Mouse (Mus musculus): ENCODE results near the gene Ano6.

DNA sequence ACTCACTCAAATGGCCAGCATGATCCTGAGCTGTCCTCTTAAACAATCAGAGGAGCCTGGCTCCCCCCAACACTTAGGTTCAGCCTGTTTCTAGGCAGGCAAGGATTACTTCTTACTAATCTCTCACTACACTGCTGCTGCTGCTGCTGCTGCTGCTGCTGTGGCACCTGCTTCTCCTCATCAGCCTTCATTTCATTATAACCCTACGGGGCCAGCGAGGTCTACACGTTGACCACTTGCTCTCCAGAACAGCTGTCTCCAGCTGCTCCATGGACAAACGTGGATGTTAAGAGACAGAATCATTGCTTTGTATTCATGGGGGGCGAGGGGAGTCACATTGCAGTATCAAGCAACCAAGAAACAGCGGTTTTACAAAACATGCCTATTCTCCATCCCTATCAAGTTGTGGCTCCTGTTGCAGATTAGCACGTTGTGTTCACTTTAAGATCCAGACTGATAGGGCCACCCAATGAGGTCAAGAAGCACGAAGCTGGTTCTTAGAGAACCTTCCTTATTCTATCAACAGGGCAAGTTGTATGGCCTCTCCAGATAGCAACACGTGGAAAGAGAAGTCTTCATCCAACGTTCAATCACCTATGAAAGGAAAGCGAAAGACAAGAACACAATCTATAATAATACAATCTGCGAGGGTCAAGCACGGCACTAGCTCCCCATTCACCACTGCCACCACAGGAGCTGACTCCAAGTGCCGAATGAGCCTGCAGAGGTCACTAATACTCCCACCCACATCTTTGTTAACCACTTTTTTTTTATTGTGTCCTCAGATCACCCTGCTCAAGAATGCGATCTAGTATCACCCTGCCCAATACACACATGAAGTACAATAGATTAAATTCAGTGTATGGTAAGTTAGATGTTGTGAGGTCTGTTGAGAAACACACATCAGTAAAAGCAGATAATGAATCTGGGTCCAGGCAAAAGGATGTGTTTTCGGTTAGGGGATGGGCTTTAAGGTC is 43.4 kb upstream of the Ano6 start:
- no peak for TF ChIP-seq POLR2A (IDR thresholded peaks at IDR 0.05; ENCODE audit: borderline replicate concordance, insufficient read depth, low read length)
- no peak for TF ChIP-seq CTCF (IDR thresholded peaks at IDR 0.05; ENCODE audit: borderline replicate concordance, insufficient read depth, low read depth, low read length)

Data from cerebellum, adult 2 months (tissue).